Mouse (Mus musculus): ENCODE measurements at regions not wholly inside any gene's neighbourhood (a gene's known extent, or its start where the extent isn't known, plus 50 kb on each side); places are given as distances from the start of the nearest gene placed in this dataset.

- DNase-seq: no peak
Observed at GRCm38 (mm10) chr17:10078536-10079319, 240.9 kb downstream of the Qk start.

GRCm38 (mm10) chr17:10073301-10073700, 246.4 kb downstream of the Qk start:
- no peak for DNase-seq

- no peak for DNase-seq
Observed at GRCm38 (mm10) chr17:10069251-10069650, 250.4 kb downstream of the Qk start.

- no peak for DNase-seq
Observed at GRCm38 (mm10) chr17:10065131-10065530, 254.5 kb downstream of the Qk start.

GRCm38 (mm10) chr17:10062546-10063100, 257.0 kb downstream of the Qk start:
- no peak for DNase-seq

- no peak for DNase-seq
Observed at GRCm38 (mm10) chr17:10057736-10058135, 261.9 kb downstream of the Qk start.

GRCm38 (mm10) chr17:10056096-10056495, 263.6 kb downstream of the Qk start:
- DNase-seq: no peak

- no peak for DNase-seq
Observed at GRCm38 (mm10) chr17:10054375-10054774, 265.3 kb downstream of the Qk start.

- DNase-seq: no peak
Observed at GRCm38 (mm10) chr17:10044336-10044735, 275.3 kb downstream of the Qk start.

GRCm38 (mm10) chr17:10042042-10042652, 277.5 kb downstream of the Qk start:
- DNase-seq: no peak

- DNase-seq: no peak
Observed at GRCm38 (mm10) chr17:10040951-10041359, 278.7 kb downstream of the Qk start.

- no peak for DNase-seq
Observed at GRCm38 (mm10) chr17:10040375-10040774, 279.3 kb downstream of the Qk start.

GRCm38 (mm10) chr17:10037799-10038445, 281.7 kb downstream of the Qk start:
- no peak for DNase-seq

- no peak for DNase-seq
Observed at GRCm38 (mm10) chr17:10033510-10033909, 286.1 kb downstream of the Qk start.

GRCm38 (mm10) chr17:10031033-10031432, 288.6 kb downstream of the Qk start:
- DNase-seq: no peak

- DNase-seq: no peak
Observed at GRCm38 (mm10) chr17:10026770-10027169, 292.9 kb downstream of the Qk start.

- no peak for DNase-seq
Observed at GRCm38 (mm10) chr17:10025212-10025611, 294.4 kb downstream of the Qk start.

- DNase-seq: no peak
Observed at GRCm38 (mm10) chr17:10024323-10024722, 295.3 kb downstream of the Qk start.

GRCm38 (mm10) chr17:10012161-10012560, 307.5 kb downstream of the Qk start:
- no peak for DNase-seq

GRCm38 (mm10) chr17:10011728-10012127, 307.9 kb downstream of the Qk start:
- DNase-seq: no peak

- DNase-seq: no peak
Observed at GRCm38 (mm10) chr17:10001071-10001591, 318.5 kb downstream of the Qk start.

GRCm38 (mm10) chr17:9995321-9995720, 324.3 kb downstream of the Qk start:
- no peak for DNase-seq

GRCm38 (mm10) chr17:9990744-9991143, 321.2 kb upstream of the Pabpc6 start:
- DNase-seq: no peak

Data from right cerebral cortex, postnatal 25 days (tissue).